Mouse (Mus musculus): ENCODE data around the gene Tmbim6. TPM values are rescaled to one million over a fixed set of nuclear protein-coding genes. Genes with fewer than 3 reads are reported as not detected.

Tmbim6 gene
- 233 and 290 TPM in 2 replicates for polyA plus RNA-seq (2014; fragmentation: Nextera tagmentation; extraction: Ambion mirVana)

- WGBS (ENCODE audit: insufficient replicate concordance), result under 1% methylated on average over 50 of the region's 51 CpGs
- Histone ChIP-seq H3K9ac (ENCODE audit: low read depth, low read length) (peak within 1 kb of the TSS; percentile 92), H3K4me2 (peak within 1 kb of the TSS; percentile 94), H3K36me3 (ENCODE audit: control insufficient read depth, insufficient read depth, low read length) (no peaks in the 10 kb centered on the region), H3K4me1 (ENCODE audit: control insufficient read depth, insufficient read depth, low read length) (peaks cover 35% of the 10 kb centered on the region), H3K9me3 (replicated peaks; ENCODE audit: control insufficient read depth, low read length) (no peaks in the 10 kb centered on the region), H3K27me3 (ENCODE audit: control insufficient read depth, insufficient read depth, low read length) (no peaks in the 10 kb centered on the region), H3K27ac (ENCODE audit: low read depth, low read length) (peak within 1 kb of the TSS; percentile 80), H3K4me3 (ENCODE audit: low read depth, low read length) (peak within 1 kb of the TSS; percentile 90)
- peak; percentile 99 for ATAC-seq (replicated peaks; ENCODE audit: insufficient number of reproducible peaks, low FRiP score, low TSS enrichment)
Measured at GRCm38 (mm10) chr15:99392486-99393385, at the start of gene Tmbim6. TSS of gene Tmbim6 (plus strand) at chr15:99392882.

DNA sequence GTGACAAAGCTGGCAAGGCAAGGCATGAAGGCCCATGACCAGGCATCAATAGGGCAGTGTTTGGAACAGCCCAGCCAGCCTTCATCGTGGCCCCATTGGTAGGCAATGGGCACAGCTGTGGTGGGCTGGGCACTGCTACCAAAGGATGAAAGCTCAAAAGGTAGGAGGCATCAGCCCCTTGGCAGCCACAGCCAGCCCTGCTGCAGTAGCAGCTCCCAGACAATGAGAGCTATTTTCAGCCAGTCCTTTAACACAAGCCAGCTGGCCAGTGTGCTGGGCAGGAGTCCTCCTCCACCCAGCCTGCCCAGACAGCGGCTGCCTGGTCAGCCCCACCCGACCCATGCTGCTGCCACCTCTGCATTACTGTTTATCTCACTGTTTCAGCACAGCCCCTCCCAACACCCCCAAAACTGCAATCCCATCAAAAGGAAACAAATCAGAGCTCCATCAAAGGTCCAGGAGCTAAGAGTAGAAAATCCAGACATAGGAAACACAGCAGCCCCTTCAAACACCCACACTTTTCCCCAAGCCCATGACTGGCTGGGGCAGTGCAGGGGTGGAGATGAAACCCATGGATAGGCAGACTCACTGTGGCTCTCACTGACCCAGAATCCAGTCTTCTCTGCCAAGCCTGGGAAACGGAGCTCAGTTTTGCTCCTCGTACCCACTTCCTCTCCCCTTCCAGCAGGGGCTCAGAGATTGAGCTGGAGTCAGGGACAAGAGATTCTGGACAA, 49.1 kb upstream of the Tmbim6 start:
- Histone ChIP-seq H3K9ac (ENCODE audit: low read depth, low read length) (peak overlapping the region; percentile 12; the same call in 1 of the 2 replicates), H3K4me1 (ENCODE audit: control insufficient read depth, insufficient read depth, low read length) (peaks cover 63% of the 10 kb centered on the region), H3K27ac (ENCODE audit: low read depth, low read length) (peak overlapping the region; percentile 70), H3K27me3 (ENCODE audit: control insufficient read depth, insufficient read depth, low read length) (no peaks in the 10 kb centered on the region), H3K4me2 (peak overlapping the region; percentile 42), H3K36me3 (ENCODE audit: control insufficient read depth, insufficient read depth, low read length) (no peaks in the 10 kb centered on the region), H3K9me3 (replicated peaks; ENCODE audit: control insufficient read depth, low read length) (no peaks in the 10 kb centered on the region), H3K4me3 (ENCODE audit: low read depth, low read length) (no peak overlapping the region)
- WGBS (ENCODE audit: insufficient replicate concordance), result 25% methylated on average over 5 of the region's 5 CpGs
- peak; percentile 60; the same call in 1 of the 2 replicates for ATAC-seq (replicated peaks; ENCODE audit: insufficient number of reproducible peaks, low FRiP score, low TSS enrichment)

DNA sequence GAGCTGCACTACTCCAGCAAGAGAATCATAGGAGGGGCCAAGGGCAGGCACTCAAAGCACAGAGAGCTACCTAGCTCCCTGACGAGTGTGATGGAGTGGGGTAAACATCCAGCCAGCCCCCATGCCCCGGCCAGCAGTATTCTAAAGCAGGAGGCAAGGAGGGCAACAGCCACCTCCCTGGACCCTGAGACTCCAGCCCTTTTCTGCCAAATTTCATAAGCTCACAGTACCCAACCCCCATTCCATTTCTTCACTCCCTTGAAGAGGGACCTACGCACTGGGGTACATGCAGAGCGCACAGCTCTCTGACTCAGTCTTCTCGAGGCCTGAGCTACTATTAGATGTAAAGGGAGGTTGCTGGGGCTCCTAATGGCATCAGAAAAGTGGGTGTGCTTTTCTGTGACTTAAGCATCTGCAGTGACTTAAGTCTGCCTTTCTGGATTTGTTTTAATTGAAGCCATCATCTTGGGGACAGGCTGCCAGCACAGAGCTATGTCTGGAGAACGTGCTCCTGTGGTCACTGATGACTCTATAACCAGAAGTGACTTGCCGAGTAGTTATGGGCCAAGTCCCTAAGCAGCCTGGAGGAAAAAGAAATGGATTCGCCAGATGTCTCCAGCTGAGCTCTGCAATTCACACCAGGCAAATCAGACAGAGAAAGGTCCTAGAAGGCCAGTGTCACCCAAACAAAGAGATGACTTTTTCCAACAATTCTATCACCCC, 48.4 kb upstream of the Tmbim6 start:
- Histone ChIP-seq H3K9ac (ENCODE audit: low read depth, low read length) (no peak overlapping the region), H3K27me3 (ENCODE audit: control insufficient read depth, insufficient read depth, low read length) (no peaks in the 10 kb centered on the region), H3K27ac (ENCODE audit: low read depth, low read length) (peak overlapping the region; percentile 70), H3K4me3 (ENCODE audit: low read depth, low read length) (no peak overlapping the region), H3K4me2 (peak overlapping the region; percentile 42), H3K36me3 (ENCODE audit: control insufficient read depth, insufficient read depth, low read length) (no peaks in the 10 kb centered on the region), H3K4me1 (ENCODE audit: control insufficient read depth, insufficient read depth, low read length) (peaks cover 58% of the 10 kb centered on the region), H3K9me3 (replicated peaks; ENCODE audit: control insufficient read depth, low read length) (no peaks in the 10 kb centered on the region)
- ATAC-seq (replicated peaks; ENCODE audit: insufficient number of reproducible peaks, low FRiP score, low TSS enrichment), result no peak
- WGBS (ENCODE audit: insufficient replicate concordance), result 57% methylated on average over 8 of the region's 8 CpGs

DNA sequence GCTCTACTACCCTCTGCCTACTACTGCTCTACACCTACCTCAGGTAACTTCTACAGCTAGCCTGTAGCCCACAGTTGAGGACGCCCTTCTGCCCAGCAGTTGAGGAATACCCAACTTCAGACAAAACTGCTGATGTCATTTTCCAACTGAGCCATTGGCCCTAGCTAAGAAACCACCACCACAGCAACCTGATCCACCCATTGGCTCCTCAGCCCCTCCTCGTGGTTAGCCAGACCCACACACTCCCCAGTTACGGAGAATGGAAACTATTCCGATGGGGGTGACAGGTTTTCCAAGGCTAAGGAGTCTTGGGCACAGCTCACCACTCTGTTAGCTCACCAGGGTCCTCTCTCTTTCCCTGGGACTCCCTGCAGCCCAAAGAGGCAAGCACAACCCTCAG, 47.7 kb upstream of the Tmbim6 start:
- WGBS (ENCODE audit: insufficient replicate concordance), result 60% methylated on average over 4 of the region's 4 CpGs
- Histone ChIP-seq H3K9ac (ENCODE audit: low read depth, low read length) (no peak overlapping the region), H3K27me3 (ENCODE audit: control insufficient read depth, insufficient read depth, low read length) (no peaks in the 10 kb centered on the region), H3K4me2 (no peak overlapping the region), H3K4me3 (ENCODE audit: low read depth, low read length) (no peak overlapping the region), H3K9me3 (replicated peaks; ENCODE audit: control insufficient read depth, low read length) (no peaks in the 10 kb centered on the region), H3K27ac (ENCODE audit: low read depth, low read length) (peak overlapping the region; percentile 70; the same call in 1 of the 2 replicates), H3K4me1 (ENCODE audit: control insufficient read depth, insufficient read depth, low read length) (peaks cover 54% of the 10 kb centered on the region), H3K36me3 (ENCODE audit: control insufficient read depth, insufficient read depth, low read length) (no peaks in the 10 kb centered on the region)
- no peak for ATAC-seq (replicated peaks; ENCODE audit: insufficient number of reproducible peaks, low FRiP score, low TSS enrichment)

DNA sequence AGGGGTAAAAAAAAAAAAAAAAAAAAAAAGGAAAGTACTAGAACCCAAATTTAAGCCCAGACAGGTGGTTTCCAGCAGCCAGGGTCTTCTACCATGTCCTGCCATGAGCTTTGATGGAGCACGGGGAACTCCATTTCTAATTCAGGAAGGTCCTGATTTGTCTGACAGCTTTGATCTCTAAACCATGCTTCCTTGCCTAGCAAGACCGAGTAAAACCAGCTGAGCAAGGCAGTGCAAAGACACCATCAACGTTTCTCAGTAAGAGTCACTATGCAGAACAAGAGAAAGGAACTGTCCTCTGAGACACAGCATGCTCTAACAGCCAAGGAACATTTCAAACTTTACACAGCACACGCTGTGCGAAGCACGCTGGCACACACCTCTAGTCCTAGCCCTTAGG, 41.1 kb upstream of the Tmbim6 start:
- no peak overlapping the region for H3K9ac ChIP-seq (ENCODE audit: low read depth, low read length)
- no peaks in the 10 kb centered on the region for H3K27me3 ChIP-seq (ENCODE audit: control insufficient read depth, insufficient read depth, low read length)
- no peak for ATAC-seq (replicated peaks; ENCODE audit: insufficient number of reproducible peaks, low FRiP score, low TSS enrichment)
- no peak overlapping the region for H3K27ac ChIP-seq (ENCODE audit: low read depth, low read length)
- H3K36me3 ChIP-seq (ENCODE audit: control insufficient read depth, insufficient read depth, low read length), result no peaks in the 10 kb centered on the region
- WGBS (ENCODE audit: insufficient replicate concordance), result 61% methylated on average over 6 of the region's 6 CpGs
- peaks cover 28% of the 10 kb centered on the region for H3K4me1 ChIP-seq (ENCODE audit: control insufficient read depth, insufficient read depth, low read length)
- H3K9me3 ChIP-seq (replicated peaks; ENCODE audit: control insufficient read depth, low read length), result no peaks in the 10 kb centered on the region
- no peak overlapping the region; the same call in 1 of the 2 replicates for H3K4me2 ChIP-seq
- no peak overlapping the region for H3K4me3 ChIP-seq (ENCODE audit: low read depth, low read length)

DNA sequence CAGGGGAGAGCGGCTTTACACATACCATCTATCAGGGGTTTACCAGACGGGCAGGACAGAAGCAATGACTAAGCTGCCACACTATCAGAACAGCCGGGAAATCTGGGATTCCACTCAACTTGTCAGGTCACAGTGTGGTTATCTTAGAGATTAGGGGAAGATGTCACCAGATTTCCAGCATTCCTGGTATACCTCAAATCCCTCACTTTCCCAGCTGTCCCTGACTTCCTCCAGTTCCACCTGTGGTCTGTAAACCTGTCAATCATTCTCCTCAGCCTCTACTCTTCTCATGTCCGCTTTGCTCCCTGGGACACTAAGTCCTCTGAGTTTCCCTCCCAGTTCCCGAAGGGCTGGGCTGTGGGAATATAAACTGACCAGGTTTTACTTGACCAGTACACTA, 40.4 kb upstream of the Tmbim6 start:
- WGBS (ENCODE audit: insufficient replicate concordance), result 22% methylated on average over 5 of the region's 5 CpGs
- H3K4me1 ChIP-seq (ENCODE audit: control insufficient read depth, insufficient read depth, low read length), result peaks cover 35% of the 10 kb centered on the region

GRCm38 (mm10) chr15:99355660-99356059, 37.0 kb upstream of the Tmbim6 start:
- no peaks in the 10 kb centered on the region for H3K9me3 ChIP-seq (replicated peaks; ENCODE audit: control insufficient read depth, low read length)
- ATAC-seq (replicated peaks; ENCODE audit: insufficient number of reproducible peaks, low FRiP score, low TSS enrichment), result no peak
- WGBS (ENCODE audit: insufficient replicate concordance), result 42% methylated on average over 6 of the region's 6 CpGs
- no peaks in the 10 kb centered on the region for H3K27me3 ChIP-seq (ENCODE audit: control insufficient read depth, insufficient read depth, low read length)
- H3K4me3 ChIP-seq (ENCODE audit: low read depth, low read length), result no peak overlapping the region
- H3K4me2 ChIP-seq, result no peak overlapping the region
- H3K36me3 ChIP-seq (ENCODE audit: control insufficient read depth, insufficient read depth, low read length), result no peaks in the 10 kb centered on the region
- H3K27ac ChIP-seq (ENCODE audit: low read depth, low read length), result no peak overlapping the region
- H3K9ac ChIP-seq (ENCODE audit: low read depth, low read length), result no peak overlapping the region
- peaks cover 34% of the 10 kb centered on the region for H3K4me1 ChIP-seq (ENCODE audit: control insufficient read depth, insufficient read depth, low read length)

More for the DNA sequence above, 40.4 kb upstream of the Tmbim6 start:
- Histone ChIP-seq H3K4me2 (no peak overlapping the region), H3K36me3 (ENCODE audit: control insufficient read depth, insufficient read depth, low read length) (no peaks in the 10 kb centered on the region), H3K27me3 (ENCODE audit: control insufficient read depth, insufficient read depth, low read length) (no peaks in the 10 kb centered on the region), H3K4me3 (ENCODE audit: low read depth, low read length) (no peak overlapping the region), H3K27ac (ENCODE audit: low read depth, low read length) (no peak overlapping the region), H3K9me3 (replicated peaks; ENCODE audit: control insufficient read depth, low read length) (no peaks in the 10 kb centered on the region), H3K9ac (ENCODE audit: low read depth, low read length) (no peak overlapping the region)
- no peak for ATAC-seq (replicated peaks; ENCODE audit: insufficient number of reproducible peaks, low FRiP score, low TSS enrichment)

DNA sequence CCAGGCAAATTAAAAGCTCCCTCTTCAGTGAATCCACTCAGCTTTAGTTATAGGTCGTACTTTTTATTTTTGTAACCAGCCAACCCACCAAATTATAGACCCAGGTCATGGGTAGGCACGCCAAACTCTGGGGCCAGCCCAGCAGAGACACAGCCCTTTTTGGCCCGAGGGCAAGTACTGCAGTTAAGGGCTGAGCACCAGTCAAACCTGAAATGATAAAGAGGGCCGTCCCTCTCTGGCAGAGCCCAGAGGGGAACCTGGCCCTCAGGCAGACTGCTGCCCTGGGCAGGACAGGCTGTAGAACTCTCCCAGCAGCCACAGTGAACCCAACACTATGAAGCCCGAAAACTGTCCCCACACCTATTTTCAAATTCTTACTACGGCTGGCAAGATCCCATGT, 36.2 kb upstream of the Tmbim6 start:
- WGBS (ENCODE audit: insufficient replicate concordance), result 42% methylated on average over 6 of the region's 6 CpGs
- no peaks in the 10 kb centered on the region for H3K9me3 ChIP-seq (replicated peaks; ENCODE audit: control insufficient read depth, low read length)
- no peaks in the 10 kb centered on the region for H3K36me3 ChIP-seq (ENCODE audit: control insufficient read depth, insufficient read depth, low read length)
- H3K27me3 ChIP-seq (ENCODE audit: control insufficient read depth, insufficient read depth, low read length), result no peaks in the 10 kb centered on the region
- no peak overlapping the region for H3K4me3 ChIP-seq (ENCODE audit: low read depth, low read length)
- no peak for ATAC-seq (replicated peaks; ENCODE audit: insufficient number of reproducible peaks, low FRiP score, low TSS enrichment)
- H3K9ac ChIP-seq (ENCODE audit: low read depth, low read length), result no peak overlapping the region
- H3K4me2 ChIP-seq, result no peak overlapping the region
- peaks cover 34% of the 10 kb centered on the region for H3K4me1 ChIP-seq (ENCODE audit: control insufficient read depth, insufficient read depth, low read length)
- peak overlapping the region; percentile 37; the same call in 1 of the 2 replicates for H3K27ac ChIP-seq (ENCODE audit: low read depth, low read length)
